Mouse (Mus musculus): ENCODE measurements around the gene Srcin1. TPM values are rescaled to one million over a fixed set of nuclear protein-coding genes. Genes with fewer than 3 reads are reported as not detected.
A peak's percentile ranks its signal among the peaks of the same experiment; 100 is the strongest.

Gene Srcin1
- total RNA-seq, 2 experiments from 2014 or later, result 1.1 to 1.4 TPM

DNA sequence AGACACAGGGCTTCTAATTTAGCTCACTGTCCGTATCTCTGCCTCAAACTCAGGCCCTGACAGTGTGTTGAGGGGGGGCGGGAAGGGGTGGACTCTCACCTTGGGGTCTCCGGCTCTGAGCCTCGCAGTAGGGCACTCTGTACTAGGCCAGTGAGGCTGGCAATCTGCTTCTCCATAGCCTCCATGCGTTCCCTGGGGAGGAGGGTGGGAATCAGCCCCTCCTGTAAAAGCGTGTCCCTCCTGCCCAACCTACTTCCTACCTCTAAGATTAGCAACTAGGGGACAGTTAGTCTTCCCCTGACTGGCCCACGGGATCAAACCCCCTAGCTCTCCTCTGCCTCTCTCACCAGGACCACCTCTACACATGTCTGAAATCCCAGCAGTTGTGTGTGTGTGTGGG is 42.3 kb downstream of the Srcin1 start:
- no peak for DNase-seq

DNA sequence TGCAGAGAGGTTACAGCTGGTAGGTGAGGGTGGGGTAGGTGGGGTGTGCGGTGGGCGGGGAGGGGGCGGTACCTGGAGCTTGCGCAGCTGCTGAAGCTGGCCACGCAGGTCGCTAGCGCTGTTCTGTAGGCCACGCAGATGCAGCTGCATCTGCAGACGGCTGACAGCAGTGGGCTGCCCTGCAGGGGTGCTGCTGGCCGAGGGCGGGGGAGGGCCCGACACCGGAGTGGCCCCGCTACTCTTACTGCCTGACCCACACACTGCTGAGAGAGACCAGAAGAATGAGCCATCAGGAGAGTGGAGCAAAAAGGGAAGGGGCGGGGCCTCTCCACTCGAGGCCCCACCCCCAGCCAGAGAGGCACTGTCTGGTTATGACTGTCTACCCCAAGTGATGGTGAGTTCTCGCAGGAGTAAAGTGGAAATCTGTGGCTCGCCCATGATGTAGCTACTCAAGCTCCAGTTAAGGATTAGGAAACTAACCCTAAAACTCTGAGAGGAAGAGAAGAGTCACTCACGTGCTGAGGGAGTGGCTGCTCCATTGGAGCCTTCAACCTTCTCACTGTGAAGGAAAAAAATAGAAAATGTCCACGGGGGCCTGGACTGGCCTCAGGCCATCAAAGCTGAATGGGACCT is 42.9 kb downstream of the Srcin1 start:
- no peak for DNase-seq

DNA sequence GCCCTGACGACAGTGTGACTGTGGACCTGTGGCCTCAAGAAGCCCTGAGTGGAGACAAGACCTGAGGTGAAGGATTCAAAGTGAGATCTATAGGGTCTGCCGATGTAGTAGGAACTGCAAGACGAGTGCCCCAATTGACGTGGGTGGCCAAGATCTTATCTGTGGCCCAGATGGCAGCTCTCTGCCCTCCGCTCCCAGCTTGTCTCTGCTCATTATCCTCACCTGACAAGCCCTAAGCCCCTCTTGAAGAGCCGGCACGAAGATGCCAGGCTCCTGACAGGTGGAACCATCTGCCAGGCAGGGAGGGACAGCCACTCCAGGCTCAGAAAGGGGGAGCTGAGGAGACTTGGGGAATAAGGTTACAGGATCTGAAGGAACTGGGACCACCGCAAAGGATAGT is 43.6 kb downstream of the Srcin1 start:
- DNase-seq, result no peak

DNA sequence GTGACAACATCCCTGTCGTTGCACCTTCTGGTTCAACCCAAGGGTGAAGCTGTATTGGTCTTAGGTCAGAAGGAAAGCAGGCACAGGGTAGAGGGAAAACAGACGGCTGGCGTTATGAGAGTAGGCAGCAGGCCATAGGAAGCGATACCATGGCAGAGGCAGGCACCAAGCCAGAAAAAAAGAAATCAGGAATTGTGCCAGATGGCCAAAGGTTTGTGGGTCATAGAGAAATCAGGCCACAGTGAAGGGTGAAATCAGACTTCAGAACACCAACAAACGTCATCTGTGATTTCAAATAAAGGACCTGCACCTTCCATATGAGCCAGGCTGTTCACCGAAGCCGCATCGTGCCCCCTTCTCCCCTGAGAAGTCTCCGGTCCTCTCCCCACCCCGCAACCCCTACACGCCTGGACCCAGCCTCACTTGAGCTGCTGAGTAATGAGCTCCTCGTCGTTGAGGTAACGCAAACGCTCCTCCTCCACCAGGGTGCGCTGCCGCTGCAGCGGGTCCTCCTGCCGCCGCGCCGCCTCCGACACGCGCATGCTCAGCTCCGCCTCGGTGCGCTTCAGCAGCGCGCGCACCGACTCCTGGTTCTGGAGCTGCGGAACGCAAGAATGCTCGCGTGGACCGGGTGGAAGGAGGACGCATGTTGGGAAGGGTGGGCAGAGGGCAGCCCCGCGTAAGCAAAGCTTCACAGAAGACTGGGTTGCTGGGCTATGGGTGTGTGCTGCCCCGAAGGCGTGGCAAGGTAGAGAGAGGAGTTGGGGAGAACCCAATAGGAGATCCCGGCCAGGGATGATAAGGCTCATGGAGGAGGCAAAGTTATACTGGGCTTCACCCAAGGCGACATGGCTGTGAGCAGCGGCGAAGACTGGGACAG is 44.4 kb downstream of the Srcin1 start:
- DNase-seq, result peak; percentile 93

DNA sequence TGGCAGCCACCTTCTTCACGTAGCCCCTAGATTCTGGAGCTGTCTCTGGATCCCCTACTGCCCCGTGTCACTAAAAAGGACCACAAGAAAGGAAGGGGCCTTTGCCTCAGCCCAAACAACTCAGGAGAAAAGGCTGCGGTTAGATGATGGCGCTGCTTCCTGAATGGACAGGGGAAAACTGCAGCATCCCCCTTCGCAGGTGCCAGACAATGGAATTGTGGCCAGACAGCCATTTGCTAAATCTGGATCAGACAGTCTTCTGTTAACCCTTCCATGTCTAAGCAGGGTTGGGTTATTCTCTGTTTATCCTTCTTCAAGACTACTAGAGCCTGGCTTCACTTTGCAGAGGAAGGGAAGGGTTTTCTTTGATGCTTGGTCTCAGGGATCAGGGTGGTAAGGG is 45.0 kb downstream of the Srcin1 start:
- DNase-seq, result no peak

DNA sequence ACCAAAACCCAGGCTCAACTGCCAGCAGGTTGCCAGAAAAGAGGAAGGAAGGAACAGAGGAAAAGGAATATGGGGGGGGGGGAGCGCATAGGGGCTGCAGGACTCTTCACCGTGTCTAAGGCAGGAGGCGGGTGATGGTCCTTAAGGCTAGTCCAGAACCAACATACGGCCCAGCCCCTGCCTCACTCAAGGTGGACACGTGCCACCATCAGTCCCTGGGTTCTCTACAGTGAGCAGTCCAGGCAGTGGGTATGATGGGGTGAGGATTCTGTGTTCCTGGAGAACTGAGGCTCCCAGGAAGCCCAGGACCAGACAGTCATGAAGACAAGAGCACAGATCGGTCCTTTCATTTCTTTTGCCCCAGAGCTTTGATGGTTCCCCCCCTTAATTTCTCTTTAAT is 45.9 kb downstream of the Srcin1 start:
- no peak for DNase-seq

DNA sequence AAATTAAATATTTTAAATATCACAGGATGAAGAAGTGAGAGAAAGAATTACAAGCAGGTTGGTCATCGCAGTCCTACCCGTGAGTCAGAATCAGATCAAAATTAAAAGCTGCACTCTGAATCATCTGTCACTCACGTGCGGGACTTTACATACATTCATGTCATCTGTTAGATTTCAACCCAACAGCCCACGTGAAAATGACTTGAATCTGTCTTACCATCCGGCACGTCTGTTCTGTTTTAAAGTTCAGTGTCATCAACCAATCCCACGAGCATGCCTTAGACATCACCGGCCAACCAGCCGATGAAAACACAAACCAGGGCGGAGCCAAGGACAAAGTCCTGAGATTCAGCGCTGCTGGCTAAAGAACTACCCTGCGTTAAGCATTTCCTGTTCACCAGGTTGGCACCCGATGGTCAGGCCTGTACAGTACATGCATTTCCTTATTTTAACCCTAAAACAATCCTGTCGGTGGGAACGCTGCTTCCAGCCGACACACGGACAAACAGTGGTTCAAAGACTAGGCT is 47.6 kb downstream of the Srcin1 start:
- no peak for DNase-seq

DNA sequence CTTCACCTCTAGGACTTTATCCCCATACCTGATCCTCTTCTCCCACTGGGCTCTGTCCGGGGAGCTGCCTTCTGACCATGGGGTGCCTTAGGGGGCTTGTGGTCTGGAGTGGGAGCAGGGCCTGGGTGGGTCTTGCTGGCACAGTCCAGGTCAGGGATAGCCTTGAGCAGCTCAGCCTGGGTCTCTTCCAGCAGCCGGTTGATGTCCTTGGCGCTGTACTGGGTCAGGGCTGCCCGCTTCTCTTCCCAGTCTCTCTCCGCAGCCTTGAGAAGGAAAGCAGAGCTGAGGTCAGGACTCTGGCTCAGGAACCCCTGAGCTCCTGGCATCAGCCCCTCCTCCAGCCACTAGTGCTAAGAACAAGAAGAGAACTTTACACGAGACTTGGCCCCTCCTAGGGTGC is 50.7 kb downstream of the Srcin1 start:
- no peak for DNase-seq

DNA sequence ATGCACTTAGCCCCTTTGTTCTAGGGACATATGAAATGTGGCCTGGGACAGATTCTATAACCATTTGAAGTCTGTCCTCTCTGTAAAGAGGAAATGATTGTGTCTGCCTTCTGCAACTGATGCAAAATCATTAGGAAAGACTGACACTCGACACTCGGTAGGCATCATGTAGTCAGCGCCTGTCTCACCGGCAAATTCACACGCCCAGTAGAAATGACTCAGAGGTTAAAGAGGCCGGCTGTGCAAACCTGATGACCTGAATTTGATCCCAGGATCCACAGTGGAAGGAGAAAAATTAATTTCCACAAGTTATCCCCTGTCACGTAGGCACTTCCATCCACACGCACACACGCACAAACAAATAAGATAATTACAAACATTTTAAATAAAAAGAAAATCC is 51.7 kb downstream of the Srcin1 start:
- DNase-seq, result no peak

DNA sequence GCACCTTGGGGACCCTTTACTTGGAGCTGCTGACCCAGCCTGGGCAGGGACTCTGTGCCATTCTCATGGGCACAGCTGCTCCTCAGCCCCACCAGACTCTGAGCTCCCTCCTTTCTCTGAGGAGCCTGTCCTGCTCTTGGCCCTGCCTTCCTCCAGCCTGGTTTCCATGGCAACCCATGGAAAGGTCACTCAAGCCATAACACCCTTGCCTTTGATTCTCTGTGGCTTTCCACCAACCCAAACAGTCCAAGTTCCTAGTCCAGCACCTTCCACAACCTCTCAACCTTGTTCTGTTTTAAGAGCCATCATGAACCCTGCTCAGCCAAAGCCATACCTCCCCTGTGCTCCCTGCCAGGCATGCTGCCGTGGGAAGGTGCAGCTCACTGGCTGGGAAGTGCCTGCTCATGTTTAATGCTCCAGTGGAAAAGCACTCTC is 52.1 kb downstream of the Srcin1 start:
- DNase-seq, result no peak

DNA sequence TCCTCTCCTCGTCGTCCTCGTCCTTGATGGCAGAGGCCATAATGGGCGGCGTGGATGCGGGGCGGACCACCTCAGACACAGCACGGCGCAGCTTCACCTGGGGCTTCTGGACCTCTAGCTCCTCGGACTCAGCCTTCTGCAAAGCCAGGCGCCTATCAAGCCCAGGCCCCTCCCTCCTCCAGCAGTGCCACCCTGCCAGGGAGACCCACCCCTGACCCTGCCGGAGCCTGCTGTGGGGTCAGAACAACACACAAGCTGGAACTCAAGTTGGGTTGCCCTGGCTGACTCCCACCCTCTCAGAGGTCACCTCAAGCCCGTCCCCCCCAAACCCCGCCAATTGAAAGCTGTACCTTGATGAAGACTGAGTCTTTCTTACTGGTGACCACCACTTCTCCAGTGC is 52.9 kb downstream of the Srcin1 start:
- DNase-seq, result no peak

DNA sequence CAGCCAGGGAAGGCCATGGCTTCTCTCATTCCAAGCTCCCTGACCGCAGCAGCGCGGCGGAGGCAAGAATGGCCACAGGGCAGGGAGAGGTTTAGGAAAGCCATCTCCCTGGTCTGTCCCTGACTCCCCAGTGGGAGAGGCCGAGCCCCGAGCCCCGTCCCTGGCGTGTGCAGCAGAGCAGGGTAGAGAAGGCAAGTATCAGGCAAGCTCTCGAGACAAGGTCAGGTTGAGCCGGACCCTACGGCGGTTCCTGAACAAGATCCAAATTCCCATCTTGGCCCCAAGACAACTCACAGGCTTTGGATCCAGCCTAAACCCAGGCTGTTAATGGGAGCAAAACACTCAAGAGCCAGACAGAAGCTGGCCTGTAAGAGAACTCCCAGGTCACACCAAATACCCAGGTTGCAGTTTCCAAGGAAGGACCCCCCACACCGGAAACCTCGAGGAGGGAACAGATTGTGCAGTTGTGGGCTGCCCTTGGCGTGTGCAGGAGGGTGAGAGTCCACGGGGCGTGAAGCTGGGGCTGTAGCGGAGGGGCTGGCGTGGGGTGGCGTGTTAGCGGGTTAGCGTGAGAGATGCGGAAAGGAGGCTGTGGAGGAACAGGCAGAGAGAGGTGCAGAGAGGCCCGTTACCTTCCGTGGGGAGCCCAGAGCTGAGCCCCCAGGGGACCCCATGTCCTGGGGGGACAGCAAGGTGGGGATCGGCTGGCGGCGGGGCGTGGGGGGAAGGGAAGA is 54.1 kb downstream of the Srcin1 start:
- DNase-seq, result no peak

DNA sequence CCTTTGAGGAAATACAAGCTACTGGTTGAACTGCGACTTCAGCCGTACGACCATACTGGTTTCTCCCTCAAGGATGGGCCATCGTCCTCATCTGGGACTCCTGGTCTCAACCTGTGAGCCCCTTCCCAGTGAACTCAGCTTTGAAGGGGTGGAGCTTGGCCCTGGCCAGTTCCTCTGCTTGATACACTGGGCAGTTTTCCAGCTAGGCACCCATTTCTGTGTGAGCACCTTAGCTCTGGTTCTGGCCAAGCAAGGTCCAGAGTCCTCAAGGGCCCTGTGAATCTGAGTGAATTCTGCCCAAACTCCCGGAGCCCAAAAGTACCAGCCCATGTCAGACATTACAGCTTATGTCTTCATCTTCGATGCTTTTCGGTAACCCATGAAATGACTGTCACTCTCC is 55.4 kb downstream of the Srcin1 start:
- DNase-seq, result no peak

DNA sequence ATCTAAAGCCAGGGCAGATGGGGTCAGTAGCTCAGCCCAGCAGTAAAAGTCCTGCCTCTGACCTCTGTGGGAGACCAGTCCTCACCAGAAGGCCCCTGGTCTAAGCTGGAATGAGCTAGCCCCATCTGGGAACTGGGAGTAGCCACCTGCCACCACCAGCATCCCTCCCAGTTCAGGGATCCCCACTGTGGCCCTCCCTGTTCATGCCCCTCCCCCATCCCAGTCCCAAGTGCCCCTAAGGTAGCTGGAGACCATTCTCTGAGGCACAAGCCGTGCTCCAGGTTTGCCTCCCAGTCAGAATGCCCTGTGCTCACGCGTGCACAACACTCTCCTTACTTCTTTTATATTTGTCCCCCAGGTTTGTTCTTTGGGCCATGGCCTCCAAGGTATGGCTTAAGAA is 62.9 kb downstream of the Srcin1 start:
- DNase-seq, result no peak

DNA sequence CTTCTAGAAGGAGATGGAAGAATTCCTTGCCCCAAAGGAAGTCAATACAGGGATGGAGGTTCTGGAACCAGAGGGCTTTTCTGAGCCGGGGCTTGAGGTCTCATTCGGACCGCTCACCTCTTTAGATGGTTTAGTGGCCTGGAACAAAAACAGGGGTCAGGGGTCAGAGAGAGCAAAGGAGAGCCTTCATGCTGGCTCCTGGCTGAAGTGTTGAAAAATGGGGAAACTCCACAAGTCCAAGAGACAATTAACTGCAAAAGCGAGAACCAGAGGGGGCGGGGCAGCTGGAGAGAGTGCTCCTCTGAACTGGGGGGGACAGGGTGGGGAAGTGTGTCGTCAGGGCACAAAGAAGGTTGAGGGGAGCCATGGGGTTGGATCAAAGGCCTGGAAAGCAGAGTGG is 63.5 kb downstream of the Srcin1 start:
- DNase-seq, result no peak

DNA sequence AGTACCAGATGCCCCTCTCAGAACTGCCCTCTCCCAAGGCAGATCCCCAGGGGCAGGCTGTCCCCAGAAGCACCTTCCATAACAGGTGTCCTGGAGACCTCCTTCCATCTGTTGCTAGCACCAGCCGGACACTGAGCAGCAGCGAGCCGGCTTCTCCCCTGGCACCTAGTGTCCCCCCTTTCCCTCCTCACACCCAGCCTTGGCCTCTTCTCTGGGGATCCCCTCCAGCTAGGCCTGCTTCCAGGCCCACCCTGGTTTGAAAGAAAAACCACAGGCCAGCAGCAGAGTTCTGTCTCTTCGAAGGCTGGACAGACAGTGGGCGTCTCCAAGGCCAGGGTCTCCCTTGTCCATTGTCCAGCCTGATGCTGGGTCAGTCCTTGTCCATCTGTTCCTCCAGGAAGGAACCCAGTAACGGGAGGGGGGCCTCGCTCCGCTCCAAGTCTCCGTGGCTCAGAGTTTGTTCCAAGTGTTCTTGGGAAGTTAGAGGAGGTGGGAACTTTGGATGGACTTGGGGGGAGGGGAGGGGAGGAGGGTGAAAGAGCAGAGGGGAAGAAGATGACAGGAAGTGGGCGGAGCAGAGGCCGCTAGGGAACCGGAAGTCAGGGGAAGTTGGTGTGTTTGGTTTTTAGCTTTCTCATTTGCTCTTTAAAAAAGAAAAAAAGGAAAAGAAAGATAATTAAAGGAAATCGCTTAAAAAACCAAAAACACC is 64.2 kb downstream of the Srcin1 start:
- DNase-seq, result no peak

DNA sequence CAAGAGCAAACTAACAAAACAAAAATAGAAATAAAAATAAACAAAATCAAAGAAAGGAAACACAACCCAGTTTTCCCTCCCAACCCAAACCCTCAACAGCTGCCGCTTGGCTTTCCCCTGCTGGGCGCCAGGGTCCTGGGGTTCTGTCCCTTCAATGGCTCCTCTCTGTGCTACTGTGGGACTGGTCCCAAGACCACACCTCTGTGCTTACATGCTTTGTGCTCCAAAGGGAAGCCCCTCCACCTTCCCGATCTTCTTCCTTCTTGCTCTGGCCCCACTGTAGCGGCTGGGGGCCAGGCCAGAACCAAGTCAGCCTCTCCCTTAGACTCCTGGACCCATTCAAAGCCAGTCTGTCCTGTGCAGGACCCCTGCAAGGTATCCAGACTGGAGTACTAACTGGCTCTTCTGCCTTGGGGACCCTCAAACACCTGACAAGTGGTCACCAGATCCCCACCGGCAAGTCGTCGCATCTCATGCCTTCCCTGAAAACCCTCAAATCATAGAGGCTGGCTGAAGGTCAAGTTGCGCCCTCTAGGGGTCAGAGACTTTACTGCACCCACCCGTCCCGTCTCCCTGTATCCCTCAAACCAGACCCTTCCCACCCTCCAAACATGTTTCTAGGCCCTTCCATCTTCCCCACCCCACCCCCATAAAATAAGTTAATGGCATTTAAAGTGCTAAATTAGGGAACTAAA is 64.9 kb downstream of the Srcin1 start:
- peak; percentile 81 for DNase-seq

DNA sequence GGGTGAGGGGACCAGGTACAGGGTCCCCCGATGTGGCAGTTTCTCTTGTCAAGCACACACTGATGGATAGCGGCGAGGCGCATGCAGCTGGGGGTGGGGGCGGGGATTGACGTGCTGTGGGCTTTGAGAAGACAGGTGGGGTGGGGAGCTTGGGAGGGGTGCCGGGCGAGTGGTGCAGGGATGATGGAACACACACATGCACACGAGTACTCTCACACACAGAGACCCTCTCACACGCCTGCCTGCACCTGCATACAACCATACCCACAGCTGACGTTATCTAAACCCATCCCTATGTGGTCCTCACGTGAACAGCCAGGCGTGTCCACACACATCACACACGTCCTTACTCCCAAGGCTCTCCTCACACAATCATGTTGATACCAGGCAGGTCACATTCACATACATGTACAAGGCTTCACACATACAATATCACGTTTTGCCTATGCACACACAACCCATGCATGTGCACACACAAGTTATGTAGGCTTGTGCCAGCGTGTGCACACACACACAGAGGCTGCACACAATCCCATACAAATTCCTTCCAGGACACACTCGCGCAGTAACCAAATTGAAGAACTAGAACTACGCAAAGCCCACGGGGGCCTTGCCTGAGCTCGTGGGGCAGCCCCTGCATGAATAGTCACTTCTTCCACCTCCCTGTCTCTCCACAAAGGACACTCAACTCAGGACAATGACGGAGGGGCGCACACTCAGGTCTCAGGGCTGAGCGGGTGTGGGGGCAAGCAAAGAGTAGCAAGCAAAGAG is 66.1 kb downstream of the Srcin1 start:
- DNase-seq, result no peak

DNA sequence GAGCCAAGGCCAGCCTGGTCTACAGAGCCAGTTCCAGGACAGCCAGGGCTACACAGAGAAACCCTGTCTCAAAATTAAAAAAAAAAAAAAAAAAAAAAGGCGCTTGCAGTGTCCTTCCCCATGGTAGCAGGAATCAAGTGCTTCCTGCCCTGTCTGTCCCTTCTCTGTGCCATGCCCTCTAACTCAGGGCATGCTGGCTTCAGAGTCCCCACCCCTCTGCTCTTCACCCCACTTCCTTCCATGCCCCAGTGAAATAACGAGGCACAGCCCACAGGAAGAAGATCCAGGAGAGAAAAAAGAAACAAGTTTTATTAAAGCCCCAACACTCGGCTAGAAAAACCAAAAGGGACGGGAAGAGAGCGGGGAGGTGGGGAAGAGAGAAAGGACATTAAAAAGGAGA is 66.9 kb downstream of the Srcin1 start:
- no peak for DNase-seq

DNA sequence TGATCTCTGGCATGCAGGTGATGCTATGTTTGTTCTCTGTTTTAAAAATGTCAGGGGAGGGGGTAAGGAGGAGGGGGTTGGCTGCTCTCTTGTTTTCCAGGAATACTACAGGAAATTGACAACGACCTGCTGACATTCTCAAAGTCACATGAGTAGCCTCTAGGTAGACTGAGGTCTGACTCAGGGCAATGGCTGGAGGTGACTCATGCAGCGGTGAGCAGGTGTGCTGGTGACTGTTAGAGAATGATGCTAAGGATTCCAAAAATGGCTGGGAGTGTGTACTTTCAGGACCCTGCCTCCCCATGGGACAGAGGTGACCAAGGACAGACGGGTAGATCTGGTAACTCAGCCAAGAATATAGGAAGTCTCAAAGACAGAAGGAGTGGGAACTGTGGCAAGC is 67.8 kb downstream of the Srcin1 start:
- no peak for DNase-seq

DNA sequence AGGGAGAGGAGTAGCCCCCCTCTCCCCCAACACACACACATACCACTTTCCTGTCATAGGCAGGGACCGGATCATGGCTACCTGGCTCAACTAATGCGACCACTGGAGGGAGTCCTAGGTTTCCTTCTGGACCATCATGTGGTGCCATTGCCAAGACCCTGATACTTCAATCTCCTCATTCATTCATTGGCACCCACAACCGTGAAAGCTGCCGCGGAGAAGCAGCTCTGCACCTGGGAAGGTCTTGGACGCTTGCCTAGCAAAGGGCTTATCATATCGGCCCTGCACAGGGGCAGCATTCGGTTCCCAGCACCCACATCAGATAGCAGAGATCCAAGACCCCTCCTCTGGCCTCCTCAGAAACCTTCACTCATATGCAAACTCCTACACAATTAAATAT is 69.7 kb downstream of the Srcin1 start:
- DNase-seq, result no peak
